Mouse (Mus musculus) bone marrow macrophage, adult 2 months (primary cell): ENCODE results near the gene Ipo9.

Experiments
- CTCF ChIP-seq: IDR thresholded peaks from 2 replicates; pipeline ENCODE4 v1.5.1; 2012; ENCODE audit warnings: low read depth, mild to moderate bottlenecking, low read length, moderate library complexity
- POLR2A ChIP-seq: IDR thresholded peaks from 2 replicates; pipeline ENCODE4 v1.6.1; 2012; ENCODE audit warnings: mild to moderate bottlenecking, low read depth, low read length, borderline replicate concordance

- no peak for TF ChIP-seq POLR2A
- no peak for TF ChIP-seq CTCF
Observed at GRCm38 (mm10) chr1:135369415-135369814, 60.9 kb downstream of the Ipo9 start.
